Mouse (Mus musculus) heart, adult 2 months (tissue): Measurements from ENCODE around the gene Aldh3a2.

Experiments
- CTCF ChIP-seq: fragments of 200-600 bp; IDR thresholded peaks from 2 replicates; pipeline ENCODE4 v1.8.1; 2022; ENCODE audit warnings: antibody characterized with exemption, mild to moderate bottlenecking, moderate library complexity
- EP300 ChIP-seq: fragments of 200-500 bp; IDR thresholded peaks from 2 replicates; pipeline ENCODE4 v1.6.1; 2011; ENCODE audit warnings: low read depth, low read length, control low read depth; ENCODE audit not compliant: insufficient read depth
- POLR2A ChIP-seq: fragments of 200-500 bp; IDR thresholded peaks from 2 replicates; pipeline ENCODE4 v1.6.1; 2011; ENCODE audit warnings: mild to moderate bottlenecking, low read depth, low read length, control low read depth; ENCODE audit not compliant: insufficient read depth

DNA sequence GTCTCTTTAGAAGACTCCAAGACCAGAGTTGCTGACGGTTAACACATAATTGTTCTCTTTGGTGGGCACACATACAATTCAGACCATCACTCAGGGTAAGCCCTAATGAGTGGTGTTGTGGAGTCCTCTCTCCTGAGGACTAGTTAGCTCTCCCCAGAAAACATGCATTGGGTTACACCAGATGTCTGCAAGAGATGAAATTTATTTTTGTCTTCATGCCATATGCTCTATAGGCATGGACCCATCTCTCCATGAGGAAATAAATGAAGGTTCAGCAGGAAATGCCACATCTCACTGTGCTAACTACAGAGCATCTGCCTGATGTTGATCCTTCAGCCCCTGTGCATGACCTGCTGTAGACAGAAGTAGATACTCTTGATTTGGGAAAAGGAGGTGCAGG is 45.3 kb downstream of the Aldh3a2 start:
- TF ChIP-seq POLR2A: no peak
- TF ChIP-seq CTCF: no peak
- TF ChIP-seq EP300: no peak
